Mouse (Mus musculus) liver, embryonic 14.5 days (tissue): ENCODE measurements around the gene H2afz. TPM values are rescaled to one million over a fixed set of nuclear protein-coding genes. Genes with fewer than 3 reads are reported as not detected.

ENCODE experiments used
- ATAC-seq: fragments of 200-750 bp; cut with Nextera tagmentation; 2 replicates; pipeline ENCODE4 v1.8.0; 2017; ENCODE audit warnings: moderate number of reproducible peaks, mild to moderate bottlenecking, moderate library complexity; ENCODE audit not compliant: insufficient read depth
- DNase-seq, 3 experiments: peaks; one replicate each; pipeline ENCODE4 v3.0.0-alpha.2; 2012 to 2013; ENCODE audit warnings: low read depth in 3 of 3, low spot score in 3 of 3
- H3K27ac ChIP-seq: fragments of 300-500 bp; sonication (generic); 2 replicates; pipeline ENCODE4 v1.5.1; 2014; ENCODE audit warnings: moderate library complexity, mild to moderate bottlenecking, control low read depth, inconsistent platforms
- H3K27me3 ChIP-seq: fragments of 300-500 bp; sonication (generic); 2 replicates; pipeline ENCODE4 v1.6.1; 2014; ENCODE audit warnings: mild to moderate bottlenecking, low read length, moderate library complexity; ENCODE audit not compliant: control insufficient read depth, insufficient read depth
- H3K36me3 ChIP-seq: fragments of 300-500 bp; sonication (generic); replicated peaks from 2 replicates; pipeline ENCODE4 v1.6.1; 2014; ENCODE audit warnings: low read depth; ENCODE audit not compliant: control insufficient read depth, insufficient read depth
- H3K4me1 ChIP-seq, 2 experiments: fragments of 200-500 bp in 1 of 2; fragments of 300-500 bp in 1 of 2; sonication (generic) in 1 of 2; replicated peaks; 2 replicates each; pipeline ENCODE4 v1.6.1; 2012 to 2014; ENCODE audit warnings: antibody characterized with exemption in 1 of 2, inconsistent platforms in 1 of 2, low read length in 1 of 2; ENCODE audit not compliant: control insufficient read depth in 2 of 2, insufficient read depth in 2 of 2
- H3K4me2 ChIP-seq: fragments of 300-500 bp; sonication (generic); 2 replicates; pipeline ENCODE4 v1.6.1; 2014; ENCODE audit warnings: low read depth, mild to moderate bottlenecking, control low read depth, moderate library complexity
- H3K4me3 ChIP-seq, 2 experiments: fragments of 200-500 bp in 1 of 2; fragments of 300-500 bp in 1 of 2; sonication (generic) in 1 of 2; 2 replicates each; pipeline ENCODE4 v1.5.1; 2012 to 2014; ENCODE audit warnings: low read depth in 2 of 2, low read length in 2 of 2, mild to moderate bottlenecking in 2 of 2, control low read depth in 1 of 2, inconsistent platforms in 1 of 2, moderate library complexity in 1 of 2; ENCODE audit not compliant: insufficient read depth in 1 of 2
- H3K9ac ChIP-seq: fragments of 300-500 bp; sonication (generic); replicated peaks from 2 replicates; pipeline ENCODE4 v1.6.1; 2014; ENCODE audit warnings: mild to moderate bottlenecking, control low read depth, moderate library complexity
- H3K9me3 ChIP-seq: fragments of 300-500 bp; sonication (generic); 2 replicates; pipeline ENCODE4 v1.6.1; 2016; ENCODE audit warnings: low read length, mixed read lengths; ENCODE audit not compliant: control insufficient read depth
- CTCF ChIP-seq: IDR thresholded peaks from 2 replicates; pipeline ENCODE4 v1.5.1; 2016; ENCODE audit warnings: antibody characterized with exemption, low read depth, control low read depth
- EP300 ChIP-seq: IDR thresholded peaks from 2 replicates; pipeline ENCODE4 v1.6.1; 2016; ENCODE audit warnings: antibody characterized with exemption, low read depth
- WGBS: fragments of 180-500 bp; shearing (Covaris S2); extraction: QIAGEN DNeasy Blood & Tissue Kit; methylation state at CpG from one replicate; pipeline ENCODE4 v1.1.7; 2014; ENCODE audit not compliant: insufficient replicate concordance; 5-methylcytosine and 5-hydroxymethylcytosine counted together
- polyA plus RNA-seq, 2 experiments: library from polyadenylated mRNA; depleted of rRNA in 1 of 2; stranded (reverse) in 1 of 2; unstranded in 1 of 2; fragments of >200 nt; fragmentation: Nextera tagmentation in 1 of 2; extraction: Ambion mirVana in 1 of 2; gene quantifications; 2 replicates each; pipeline versions ENCODE4 v1.2.1 to v1.2.3; 2012 to 2014

H2afz gene
- polyA plus RNA-seq, 2 experiments: 784 to 1,242 TPM

GRCm38 (mm10) chr3:137893789-137894188, 29.5 kb downstream of the H2afz start:
- TF ChIP-seq EP300 (no peak), CTCF (no peak)
- no peak overlapping the region for H3K27ac ChIP-seq
- no peak overlapping the region for H3K9ac ChIP-seq
- DNase-seq (no peak), ATAC-seq (no peak)
- no peak overlapping the region for H3K4me3 ChIP-seq
- no peaks in the 10 kb centered on the region for H3K36me3 ChIP-seq
- 73% methylated on average over 4 of the region's 4 CpGs for WGBS
- H3K9me3 ChIP-seq: no peaks in the 10 kb centered on the region
- H3K4me1 ChIP-seq: 0 out of 4 replicates have a peak, but pooled peaks cover 0 to 2% of the 10 kb centered on the region in 2 experiments
- no peaks in the 10 kb centered on the region for H3K27me3 ChIP-seq
- no peak overlapping the region for H3K4me2 ChIP-seq

DNA sequence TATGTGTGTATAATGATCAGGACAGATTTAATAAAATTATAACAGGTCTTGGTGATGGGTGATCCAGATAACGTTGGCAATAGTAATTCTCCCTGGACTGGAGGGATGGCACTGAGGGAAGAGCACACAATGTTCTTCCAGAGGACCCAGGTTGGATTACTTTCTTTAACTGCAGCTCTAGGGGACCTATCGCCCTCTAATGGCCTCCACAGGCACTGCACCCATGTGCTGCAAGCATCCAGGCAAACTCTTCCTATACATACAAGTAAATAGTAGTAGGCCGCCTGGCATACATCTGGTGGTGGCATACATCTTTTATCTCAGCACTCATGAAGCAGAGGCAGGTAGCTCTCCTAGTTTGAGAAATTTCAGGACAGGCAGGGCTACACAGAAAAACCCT, 30.9 kb downstream of the H2afz start:
- H3K4me3 ChIP-seq: no peak overlapping the region
- no peak for TF ChIP-seq EP300
- peak; percentile 86 for TF ChIP-seq CTCF
- no peak overlapping the region for H3K27ac ChIP-seq
- 70% methylated on average over 3 of the region's 3 CpGs for WGBS
- no peaks in the 10 kb centered on the region for H3K9me3 ChIP-seq
- no peaks in the 10 kb centered on the region for H3K36me3 ChIP-seq
- ATAC-seq: 0 out of 2 replicates have a peak, but pooled peaks have one; percentile 8
- no peak overlapping the region for H3K4me2 ChIP-seq
- H3K4me1 ChIP-seq: no peaks in the 10 kb centered on the region
- no peaks in the 10 kb centered on the region for H3K27me3 ChIP-seq
- peak in 1 of 3 experiments; percentile 13 for DNase-seq
- no peak overlapping the region for H3K9ac ChIP-seq

DNA sequence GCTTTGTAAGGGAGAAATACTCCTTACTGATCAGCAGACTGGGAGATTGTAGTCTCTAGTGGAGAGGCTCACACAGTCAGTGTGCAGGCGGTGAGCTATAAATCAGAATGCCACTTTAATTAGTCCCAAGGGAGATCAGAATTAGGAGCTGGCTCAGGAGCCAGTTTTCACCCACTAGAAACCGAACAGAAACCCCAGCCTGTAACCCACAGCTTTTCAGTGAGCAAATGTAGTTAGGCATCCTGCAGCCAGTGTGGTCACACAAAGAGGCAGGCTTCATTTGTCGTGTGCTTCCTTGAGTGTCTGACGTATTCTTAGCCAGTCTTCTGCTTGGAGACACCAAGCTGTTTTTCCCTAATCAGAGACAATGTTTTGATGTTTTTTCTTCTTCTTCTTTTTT, 32.1 kb downstream of the H2afz start:
- DNase-seq: no peak
- H3K4me1 ChIP-seq: no peaks in the 10 kb centered on the region
- no peak overlapping the region for H3K4me3 ChIP-seq
- H3K9ac ChIP-seq: no peak overlapping the region
- no peak overlapping the region for H3K4me2 ChIP-seq
- H3K36me3 ChIP-seq: no peaks in the 10 kb centered on the region
- no peaks in the 10 kb centered on the region for H3K27me3 ChIP-seq
- no peak for ATAC-seq
- no peak overlapping the region for H3K27ac ChIP-seq
- WGBS: 83% methylated on average over 4 of the region's 4 CpGs
- H3K9me3 ChIP-seq: no peaks in the 10 kb centered on the region
- no peak for TF ChIP-seq CTCF
- no peak for TF ChIP-seq EP300

DNA sequence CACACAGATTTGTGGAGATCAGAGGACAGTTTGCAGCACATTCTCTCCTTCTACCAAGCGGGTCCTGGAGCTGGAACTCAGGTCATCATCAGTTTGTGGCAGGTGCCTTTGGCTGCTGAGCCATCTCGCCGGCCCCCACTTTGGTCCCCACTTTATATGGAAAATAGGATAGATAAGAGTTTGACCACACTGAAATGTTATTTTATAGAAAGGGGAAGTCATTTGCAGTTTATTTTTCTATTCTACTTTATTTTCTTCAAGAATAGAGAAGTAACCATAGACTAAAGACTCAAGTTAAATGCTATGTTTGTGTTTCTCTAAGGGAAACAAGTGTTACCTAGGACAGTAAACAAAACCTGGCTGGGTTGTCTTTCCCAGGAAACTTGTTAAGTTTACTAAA, 32.6 kb downstream of the H2afz start:
- no peaks in the 10 kb centered on the region for H3K27me3 ChIP-seq
- no peak for DNase-seq
- H3K9ac ChIP-seq: no peak overlapping the region
- 74% methylated on average over 3 of the region's 3 CpGs for WGBS
- H3K4me3 ChIP-seq: no peak overlapping the region
- H3K4me2 ChIP-seq: no peak overlapping the region
- no peak overlapping the region for H3K27ac ChIP-seq
- no peaks in the 10 kb centered on the region for H3K9me3 ChIP-seq
- H3K36me3 ChIP-seq: no peaks in the 10 kb centered on the region
- H3K4me1 ChIP-seq: no peaks in the 10 kb centered on the region
- no peak for ATAC-seq
- TF ChIP-seq CTCF: no peak
- TF ChIP-seq EP300: no peak

GRCm38 (mm10) chr3:137897685-137898084, 33.4 kb downstream of the H2afz start:
- H3K4me1 ChIP-seq: no peaks in the 10 kb centered on the region
- DNase-seq (no peak), ATAC-seq (no peak)
- no peak overlapping the region for H3K9ac ChIP-seq
- no peak overlapping the region for H3K4me2 ChIP-seq
- TF ChIP-seq EP300: no peak
- TF ChIP-seq CTCF: no peak
- H3K9me3 ChIP-seq: no peaks in the 10 kb centered on the region
- H3K27ac ChIP-seq: no peak overlapping the region
- H3K36me3 ChIP-seq: no peaks in the 10 kb centered on the region
- WGBS: 58% methylated on average over 5 of the region's 5 CpGs
- H3K27me3 ChIP-seq: no peaks in the 10 kb centered on the region
- no peak overlapping the region for H3K4me3 ChIP-seq
